Mouse (Mus musculus) T-helper 17 cell (primary cell): ENCODE results near the gene Tfb1m.

Experiments
- in situ Hi-C, 2 experiments: fragments of 300-600 bp; cut with MboI, MseI; formaldehyde crosslinking; loops; 1 replicate in 1 of 2; 2 replicates in 1 of 2; pipeline ENCODE4 v1.15.1; 2025; ENCODE audit warnings: high pct_unique_total_duplicates in 2 of 2

Tfb1m gene

GRCm38 (mm10) chr17:3515851-3516250, 41.7 kb downstream of the Tfb1m start:
- in situ Hi-C loops = no loop called here

GRCm38 (mm10) chr17:3514316-3514715, 43.3 kb downstream of the Tfb1m start:
- in situ Hi-C loops = no loop called here

- in situ Hi-C loops = loop anchor here in 1 of 2 experiments (5.0 kb wide), 1 partner anchor 58 kb away; no protein-coding TSS in a partner anchor
These were observed 47.7 kb downstream of the Tfb1m start for GRCm38 (mm10) chr17:3509841-3510240.

- in situ Hi-C loops = loop anchor here in 1 of 2 experiments (5.0 kb wide), 1 partner anchor 54 kb away; no protein-coding TSS in a partner anchor
These were observed 51.1 kb downstream of the Tfb1m start for GRCm38 (mm10) chr17:3506508-3506907.

- in situ Hi-C loops = loop anchor here in 1 of 2 experiments (5.0 kb wide), 1 partner anchor 53 kb away; no protein-coding TSS in a partner anchor
These were observed 51.9 kb downstream of the Tfb1m start for GRCm38 (mm10) chr17:3505711-3506110.

- in situ Hi-C loops = no loop called here
These were observed 56.6 kb downstream of the Tfb1m start for GRCm38 (mm10) chr17:3500936-3501335.

- in situ Hi-C loops = no loop called here
These were observed 57.5 kb downstream of the Tfb1m start for GRCm38 (mm10) chr17:3500076-3500475.

GRCm38 (mm10) chr17:3499468-3499867, 58.1 kb downstream of the Tfb1m start:
- in situ Hi-C loops = no loop called here

- in situ Hi-C loops = no loop called here
These were observed 59.0 kb downstream of the Tfb1m start for GRCm38 (mm10) chr17:3498580-3498979.

GRCm38 (mm10) chr17:3498086-3498485, 59.5 kb downstream of the Tfb1m start:
- in situ Hi-C loops = no loop called here

GRCm38 (mm10) chr17:3496080-3496479, 61.5 kb downstream of the Tfb1m start:
- in situ Hi-C loops = no loop called here

- in situ Hi-C loops = no loop called here
These were observed 62.0 kb downstream of the Tfb1m start for GRCm38 (mm10) chr17:3495576-3495975.

GRCm38 (mm10) chr17:3491667-3492066, 65.9 kb downstream of the Tfb1m start:
- in situ Hi-C loops = no loop called here

GRCm38 (mm10) chr17:3491065-3491464, 66.5 kb downstream of the Tfb1m start:
- in situ Hi-C loops = no loop called here

- in situ Hi-C loops = no loop called here
These were observed 67.2 kb downstream of the Tfb1m start for GRCm38 (mm10) chr17:3490216-3490895.

GRCm38 (mm10) chr17:3487721-3488601, 69.6 kb downstream of the Tfb1m start:
- in situ Hi-C loops = no loop called here

- in situ Hi-C loops = no loop called here
These were observed 70.4 kb downstream of the Tfb1m start for GRCm38 (mm10) chr17:3487211-3487610.

GRCm38 (mm10) chr17:3485851-3486250, 71.7 kb downstream of the Tfb1m start:
- in situ Hi-C loops = no loop called here

- in situ Hi-C loops = no loop called here
These were observed 74.5 kb downstream of the Tfb1m start for GRCm38 (mm10) chr17:3483091-3483490.

- in situ Hi-C loops = no loop called here
These were observed 75.7 kb downstream of the Tfb1m start for GRCm38 (mm10) chr17:3481576-3482575.

- in situ Hi-C loops = no loop called here
These were observed 81.0 kb downstream of the Tfb1m start for GRCm38 (mm10) chr17:3476546-3476945.
